Mouse (Mus musculus) liver, embryonic 12.5 days (tissue): Measurements from ENCODE around the gene Arhgap15. TPM values are rescaled to one million over a fixed set of nuclear protein-coding genes. Genes with fewer than 3 reads are reported as not detected.

Source experiments
- ATAC-seq: fragments of 200-750 bp; cut with Nextera tagmentation; 2 replicates; pipeline ENCODE4 v1.8.0; 2017; ENCODE audit warnings: moderate number of reproducible peaks, mild to moderate bottlenecking, moderate library complexity
- H3K27ac ChIP-seq: fragments of 300-500 bp; sonication (generic); 2 replicates; pipeline ENCODE4 v1.5.1; 2016; ENCODE audit warnings: mild to moderate bottlenecking
- H3K27me3 ChIP-seq: fragments of 300-500 bp; sonication (generic); replicated peaks from 2 replicates; pipeline ENCODE4 v1.6.1; 2016; ENCODE audit warnings: mild to moderate bottlenecking, moderate library complexity
- H3K36me3 ChIP-seq: fragments of 300-500 bp; sonication (generic); 2 replicates; pipeline ENCODE4 v1.6.1; 2016; ENCODE audit warnings: mild to moderate bottlenecking, moderate library complexity
- H3K4me1 ChIP-seq: fragments of 300-500 bp; sonication (generic); 2 replicates; pipeline ENCODE4 v1.6.1; 2016
- H3K4me2 ChIP-seq: fragments of 300-500 bp; sonication (generic); 2 replicates; pipeline ENCODE4 v1.6.1; 2016; ENCODE audit warnings: mild to moderate bottlenecking, moderate library complexity
- H3K4me3 ChIP-seq: fragments of 300-500 bp; sonication (generic); 2 replicates; pipeline ENCODE4 v1.5.1; 2016; ENCODE audit warnings: mild to moderate bottlenecking, moderate library complexity
- H3K9ac ChIP-seq: fragments of 300-500 bp; sonication (generic); 2 replicates; pipeline ENCODE4 v1.6.1; 2016; ENCODE audit warnings: mild to moderate bottlenecking, moderate library complexity
- H3K9me3 ChIP-seq: fragments of 300-500 bp; sonication (generic); replicated peaks from 2 replicates; pipeline ENCODE4 v1.6.1; 2016; ENCODE audit warnings: mild to moderate bottlenecking, moderate library complexity
- WGBS: fragments of 180-500 bp; shearing (Covaris S2); methylation state at CpG from one replicate; pipeline ENCODE4 v1.1.7; 2016; ENCODE audit not compliant: insufficient replicate concordance; 5-methylcytosine and 5-hydroxymethylcytosine counted together
- polyA plus RNA-seq: library from polyadenylated mRNA; unstranded; fragments of >200 nt; fragmentation: Nextera tagmentation; extraction: Ambion mirVana; gene quantifications from 2 replicates; pipeline ENCODE4 v1.2.1, GENCODE M21; 2016

Gene Arhgap15
- polyA plus RNA-seq, 1 experiment from 2014 or later, result 5.7 TPM

DNA sequence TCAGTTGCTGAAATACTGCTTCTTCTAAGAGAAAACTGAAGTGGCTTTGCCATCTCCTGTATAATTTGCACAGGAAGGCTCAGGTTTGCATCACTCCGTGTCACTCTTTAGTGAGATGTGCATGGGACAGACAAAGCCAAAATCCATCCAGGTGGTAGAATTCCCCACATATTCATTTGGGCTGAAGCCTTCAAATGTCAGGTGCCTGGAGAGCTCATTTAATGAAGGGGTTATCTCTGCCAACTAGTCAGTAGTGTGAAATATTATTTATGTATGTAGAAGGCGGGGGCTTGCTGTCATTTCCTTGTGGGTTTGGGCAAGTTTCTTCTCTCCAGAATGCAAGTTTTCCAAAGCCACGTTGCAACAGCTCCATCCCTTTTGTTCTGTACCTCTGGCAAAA lies 268.1 kb downstream of the Arhgap15 start:
- WGBS, result 62% methylated on average over 3 of the region's 3 CpGs
- H3K36me3 ChIP-seq, result no peaks in the 10 kb centered on the region
- H3K4me1 ChIP-seq, result no peaks in the 10 kb centered on the region
- H3K9ac ChIP-seq, result no peak overlapping the region
- H3K27ac ChIP-seq, result no peak overlapping the region
- ATAC-seq, result no peak
- H3K4me3 ChIP-seq, result no peak overlapping the region
- H3K27me3 ChIP-seq, result no peaks in the 10 kb centered on the region
- H3K4me2 ChIP-seq, result no peak overlapping the region
- no peaks in the 10 kb centered on the region for H3K9me3 ChIP-seq

DNA sequence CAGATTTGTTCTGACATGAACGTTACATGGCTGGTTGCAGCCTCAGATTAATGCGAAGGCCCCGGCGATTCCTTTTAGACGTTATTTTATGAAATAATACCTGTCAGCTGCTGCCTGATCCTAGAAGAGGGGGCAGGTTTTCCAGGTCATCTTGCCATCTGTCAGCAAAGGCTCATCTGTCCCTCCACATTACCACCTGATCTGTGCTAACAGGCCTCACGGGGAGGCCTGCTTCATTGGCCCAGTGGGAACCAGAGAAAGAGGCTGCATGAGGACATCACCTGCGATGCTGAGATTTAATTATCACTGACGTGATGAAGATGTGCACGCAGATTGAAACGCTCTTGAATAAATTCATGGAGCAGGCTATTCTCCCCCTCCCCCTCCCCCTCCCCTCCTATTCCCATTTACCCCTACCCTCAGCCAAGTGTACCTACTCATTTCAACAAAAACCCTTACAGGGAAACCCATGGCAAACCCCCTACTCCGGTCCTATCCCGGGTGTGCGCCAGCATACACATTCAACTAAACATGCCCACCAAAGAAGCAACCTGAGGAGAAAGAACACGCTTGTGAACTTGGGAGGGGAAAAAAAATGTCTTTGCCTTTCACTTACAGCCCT lies 268.9 kb downstream of the Arhgap15 start:
- Histone ChIP-seq H3K27me3 (no peaks in the 10 kb centered on the region), H3K9me3 (no peaks in the 10 kb centered on the region), H3K36me3 (no peaks in the 10 kb centered on the region), H3K4me2 (no peak overlapping the region), H3K4me1 (no peaks in the 10 kb centered on the region), H3K4me3 (no peak overlapping the region), H3K9ac (no peak overlapping the region), H3K27ac (no peak overlapping the region)
- 82% methylated on average over 14 of the region's 14 CpGs for WGBS
- ATAC-seq, result no peak

DNA sequence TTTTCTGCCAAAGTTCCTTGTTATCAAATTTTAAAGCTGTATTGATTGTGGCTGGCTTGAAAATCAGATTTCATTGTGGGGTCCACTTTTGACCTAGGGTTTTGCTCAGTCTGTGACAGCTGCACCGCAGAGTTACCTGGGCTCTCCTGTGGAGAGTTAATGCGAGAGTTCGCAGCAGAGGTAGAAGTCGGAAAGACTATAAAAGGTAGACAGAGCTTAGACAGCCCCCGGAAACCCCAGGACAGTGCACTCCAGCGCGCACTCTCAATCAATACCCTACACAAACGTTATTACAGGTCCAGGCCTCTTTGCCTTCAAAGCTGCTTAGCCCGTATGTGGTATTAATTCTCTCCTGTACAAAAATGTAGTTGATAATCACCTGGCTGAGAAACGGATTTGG lies 269.4 kb downstream of the Arhgap15 start:
- Histone ChIP-seq H3K4me1 (no peaks in the 10 kb centered on the region), H3K4me3 (no peak overlapping the region), H3K27ac (no peak overlapping the region), H3K9ac (no peak overlapping the region), H3K27me3 (no peaks in the 10 kb centered on the region), H3K4me2 (no peak overlapping the region), H3K9me3 (no peaks in the 10 kb centered on the region), H3K36me3 (no peaks in the 10 kb centered on the region)
- ATAC-seq, result no peak
- 81% methylated on average over 10 of the region's 10 CpGs for WGBS

DNA sequence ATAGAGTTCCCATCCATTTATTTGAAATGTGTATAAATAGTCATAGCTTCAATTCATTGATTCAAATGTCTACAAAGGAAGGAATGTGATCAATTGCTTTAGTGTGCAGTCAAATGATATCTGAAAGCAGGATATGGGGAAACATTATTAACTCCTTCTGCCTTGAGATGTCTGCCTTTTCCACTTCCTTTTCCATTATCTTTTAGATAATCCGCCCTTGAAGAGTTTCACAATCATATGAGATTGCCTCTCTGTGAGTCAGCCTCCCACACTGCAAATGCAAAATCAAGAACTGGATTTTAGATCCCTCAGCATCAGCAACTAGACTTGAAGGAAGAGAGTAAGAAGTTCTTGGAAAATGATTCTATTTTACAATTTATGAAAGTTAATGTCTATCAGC lies 276.1 kb downstream of the Arhgap15 start:
- no peaks in the 10 kb centered on the region for H3K36me3 ChIP-seq
- H3K4me1 ChIP-seq, result no peaks in the 10 kb centered on the region
- 26% methylated on average over 1 of the region's 1 CpGs for WGBS
- H3K27me3 ChIP-seq, result no peaks in the 10 kb centered on the region
- no peak overlapping the region for H3K4me2 ChIP-seq
- no peak overlapping the region for H3K9ac ChIP-seq
- H3K9me3 ChIP-seq, result no peaks in the 10 kb centered on the region
- ATAC-seq, result no peak
- H3K4me3 ChIP-seq, result no peak overlapping the region
- H3K27ac ChIP-seq, result no peak overlapping the region

DNA sequence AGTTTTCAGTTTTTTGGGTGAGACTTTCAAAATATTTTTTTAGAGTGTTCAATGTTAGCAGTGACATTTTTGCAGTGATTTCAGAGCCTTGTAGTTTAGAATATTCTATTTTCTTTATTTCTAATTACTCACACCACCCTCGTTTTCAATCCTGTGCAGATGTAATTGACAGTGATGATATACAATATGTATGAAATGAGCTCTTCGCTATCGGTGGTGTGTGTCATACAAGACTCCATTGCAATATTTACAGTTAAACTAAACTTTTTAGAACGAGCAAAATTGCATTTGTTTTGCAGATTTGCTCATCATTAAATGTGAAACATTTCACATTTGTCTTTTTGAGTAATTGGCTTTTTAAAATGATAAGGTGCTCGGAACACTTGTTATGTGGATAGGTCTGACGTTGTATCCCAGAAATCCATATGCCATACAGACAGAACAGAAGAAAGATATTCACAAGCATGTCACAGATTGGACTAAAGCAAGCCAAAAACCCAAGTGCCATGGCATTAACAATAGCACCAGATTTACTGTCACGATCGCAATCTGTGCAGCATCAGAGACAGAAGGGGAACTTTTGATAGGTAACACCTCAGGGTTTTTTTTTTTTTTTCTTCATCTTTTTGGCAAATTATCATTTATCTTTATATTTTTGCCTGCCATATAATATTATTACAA lies 280.6 kb downstream of the Arhgap15 start:
- 75% methylated on average over 8 of the region's 8 CpGs for WGBS
- Histone ChIP-seq H3K9ac (no peak overlapping the region), H3K27me3 (no peaks in the 10 kb centered on the region), H3K4me1 (no peaks in the 10 kb centered on the region), H3K36me3 (no peaks in the 10 kb centered on the region), H3K4me3 (no peak overlapping the region), H3K9me3 (no peaks in the 10 kb centered on the region), H3K4me2 (no peak overlapping the region), H3K27ac (no peak overlapping the region)
- no peak for ATAC-seq

DNA sequence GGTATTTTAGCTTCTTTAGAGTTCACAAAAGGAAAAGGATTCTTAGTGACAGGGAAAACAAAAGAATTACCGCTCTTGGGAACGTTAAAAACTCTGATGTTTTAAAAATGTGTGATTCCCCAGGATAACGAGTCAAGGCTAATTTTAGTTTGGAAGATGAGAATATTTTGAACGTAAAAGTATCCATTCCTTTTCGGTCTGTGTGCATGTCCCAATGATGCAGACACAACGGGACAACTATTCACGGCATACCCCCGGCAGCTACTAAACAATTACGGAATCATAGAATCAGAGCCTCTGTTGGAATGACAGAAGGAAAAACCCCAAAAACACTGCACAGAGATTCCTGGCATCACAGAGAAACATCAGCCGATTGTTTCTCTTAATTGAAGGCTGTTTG lies 281.2 kb downstream of the Arhgap15 start:
- Histone ChIP-seq H3K27ac (no peak overlapping the region), H3K27me3 (no peaks in the 10 kb centered on the region), H3K4me1 (no peaks in the 10 kb centered on the region), H3K9me3 (no peaks in the 10 kb centered on the region), H3K9ac (no peak overlapping the region), H3K4me2 (no peak overlapping the region), H3K4me3 (no peak overlapping the region), H3K36me3 (no peaks in the 10 kb centered on the region)
- ATAC-seq, result no peak
- WGBS, result 83% methylated on average over 10 of the region's 10 CpGs

DNA sequence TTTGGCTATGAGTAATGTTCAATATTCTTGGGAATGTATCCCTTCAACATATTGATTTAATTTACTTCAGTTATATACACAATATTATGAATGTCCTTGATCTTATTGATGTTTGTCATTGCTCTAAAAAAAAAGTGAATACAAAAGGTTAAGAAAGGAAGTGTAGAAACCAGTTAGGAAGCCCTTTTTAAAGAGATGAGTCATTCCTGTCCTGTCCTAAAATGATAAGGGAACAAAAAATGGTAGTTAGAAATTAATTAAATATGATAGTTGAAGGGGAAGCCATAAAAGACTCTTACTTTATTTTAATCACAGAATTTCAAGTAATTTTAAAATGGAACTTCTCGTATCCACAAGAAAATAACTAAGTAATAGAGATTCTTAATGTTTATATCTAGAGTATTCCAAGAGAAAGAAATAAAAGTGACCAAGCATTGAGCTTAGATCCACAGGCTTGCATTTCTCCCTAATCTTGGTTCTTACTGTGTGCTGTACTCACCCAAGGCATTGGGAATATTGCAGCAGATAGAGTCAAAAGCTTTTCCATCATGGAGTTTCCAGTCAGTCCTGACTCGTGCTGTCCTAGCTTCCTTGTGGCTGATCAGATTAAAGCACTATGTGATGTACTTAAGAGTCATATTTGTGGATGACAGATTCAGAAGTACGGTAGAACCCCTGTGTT lies 291.0 kb downstream of the Arhgap15 start:
- Histone ChIP-seq H3K4me3 (no peak overlapping the region), H3K9me3 (no peaks in the 10 kb centered on the region), H3K4me2 (no peak overlapping the region), H3K4me1 (no peaks in the 10 kb centered on the region), H3K9ac (no peak overlapping the region), H3K27ac (no peak overlapping the region), H3K27me3 (no peaks in the 10 kb centered on the region), H3K36me3 (no peaks in the 10 kb centered on the region)
- 62% methylated on average over 3 of the region's 3 CpGs for WGBS
- ATAC-seq, result no peak

DNA sequence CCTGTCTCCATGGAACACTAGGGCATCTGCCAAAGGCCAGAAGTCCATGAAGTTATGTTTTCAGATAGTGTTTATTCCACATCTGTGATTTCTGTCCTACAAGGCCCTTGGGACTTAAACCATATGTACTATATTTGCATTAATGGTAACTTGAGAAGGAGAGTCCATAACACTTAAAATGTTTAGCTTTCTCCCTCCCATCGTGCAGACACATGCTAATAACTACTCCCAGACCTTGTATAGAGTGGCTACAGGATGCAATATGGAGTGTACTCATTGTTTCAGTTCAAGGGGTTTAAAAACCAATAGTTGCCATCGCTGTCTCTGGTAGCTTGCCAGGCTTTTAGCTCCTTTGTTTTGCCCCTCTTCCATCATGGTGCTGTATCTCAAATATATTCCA lies 295.5 kb downstream of the Arhgap15 start:
- ATAC-seq, result no peak
- no peak overlapping the region for H3K4me3 ChIP-seq
- 54% methylated on average over 2 of the region's 2 CpGs for WGBS
- no peaks in the 10 kb centered on the region for H3K4me1 ChIP-seq
- H3K27ac ChIP-seq, result no peak overlapping the region
- H3K27me3 ChIP-seq, result no peaks in the 10 kb centered on the region
- H3K36me3 ChIP-seq, result no peaks in the 10 kb centered on the region
- no peak overlapping the region for H3K9ac ChIP-seq
- no peaks in the 10 kb centered on the region for H3K9me3 ChIP-seq
- H3K4me2 ChIP-seq, result no peak overlapping the region

DNA sequence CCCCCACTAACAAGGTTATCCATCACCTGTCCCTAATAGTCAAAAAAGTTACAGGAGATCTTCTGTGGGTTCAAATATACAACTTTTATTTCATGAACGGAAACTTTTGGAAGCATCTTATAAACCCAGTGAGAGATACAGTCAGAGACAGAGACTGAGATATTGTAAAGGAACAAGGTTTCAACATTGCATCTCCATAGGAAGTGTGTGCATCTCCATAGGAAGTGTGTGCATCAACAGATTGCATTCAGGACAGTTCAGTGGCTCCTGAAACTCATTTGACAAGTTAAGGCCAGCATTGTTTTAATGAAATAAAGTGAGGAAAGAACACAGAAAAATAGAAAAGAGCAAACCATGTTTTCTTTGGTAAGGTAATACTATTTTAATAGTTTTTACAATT lies 296.0 kb downstream of the Arhgap15 start:
- H3K27me3 ChIP-seq, result no peaks in the 10 kb centered on the region
- no peak overlapping the region for H3K4me2 ChIP-seq
- no peaks in the 10 kb centered on the region for H3K36me3 ChIP-seq
- H3K4me1 ChIP-seq, result no peaks in the 10 kb centered on the region
- 53% methylated on average over 1 of the region's 1 CpGs for WGBS
- H3K9me3 ChIP-seq, result no peaks in the 10 kb centered on the region
- no peak overlapping the region for H3K27ac ChIP-seq
- no peak for ATAC-seq
- no peak overlapping the region for H3K4me3 ChIP-seq
- H3K9ac ChIP-seq, result no peak overlapping the region

DNA sequence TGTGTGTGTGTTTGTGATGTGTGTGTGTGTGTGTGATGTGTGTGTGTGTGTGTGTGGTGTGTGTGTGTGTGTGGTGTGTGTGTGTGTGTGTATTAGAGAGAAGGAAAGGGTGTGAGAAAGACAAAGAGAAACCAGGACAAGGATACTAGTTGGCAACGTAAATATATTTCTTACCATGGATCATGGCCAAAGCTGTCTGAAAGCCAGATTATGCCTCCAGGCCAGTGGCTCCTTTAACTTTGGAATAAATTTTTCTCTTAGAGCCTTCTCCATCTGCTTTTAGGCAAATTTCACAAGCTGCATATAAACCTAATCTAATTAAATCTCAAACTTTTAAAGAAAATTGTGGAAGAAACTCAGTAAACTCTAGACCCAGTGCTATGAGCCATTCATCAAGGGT lies 296.6 kb downstream of the Arhgap15 start:
- H3K27me3 ChIP-seq, result no peaks in the 10 kb centered on the region
- no peaks in the 10 kb centered on the region for H3K36me3 ChIP-seq
- H3K4me2 ChIP-seq, result no peak overlapping the region
- H3K4me3 ChIP-seq, result no peak overlapping the region
- ATAC-seq, result no peak
- no peak overlapping the region for H3K9ac ChIP-seq
- no peaks in the 10 kb centered on the region for H3K4me1 ChIP-seq
- WGBS, result 85% methylated on average over 1 of the region's 1 CpGs
- H3K27ac ChIP-seq, result no peak overlapping the region
- no peaks in the 10 kb centered on the region for H3K9me3 ChIP-seq

DNA sequence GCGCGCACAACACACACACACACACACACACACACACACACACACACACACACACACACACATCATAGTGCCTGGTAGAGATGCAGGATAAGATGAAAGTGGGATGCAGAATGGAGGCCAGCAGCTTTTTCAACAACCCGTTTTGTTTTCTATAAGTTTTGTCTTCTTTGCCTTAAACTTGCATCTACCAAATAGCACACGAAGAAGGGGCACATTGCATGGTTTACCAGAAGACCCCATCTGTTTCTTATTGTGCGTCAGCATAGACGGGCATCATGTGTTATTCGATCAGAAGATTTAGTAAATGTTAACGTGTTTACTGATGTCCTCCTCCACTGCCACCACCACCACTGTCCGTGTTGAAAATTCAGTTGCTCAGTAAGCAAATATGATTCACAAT lies 311.7 kb downstream of the Arhgap15 start:
- 78% methylated on average over 9 of the region's 9 CpGs for WGBS
- H3K27ac ChIP-seq, result no peak overlapping the region
- H3K36me3 ChIP-seq, result no peaks in the 10 kb centered on the region
- no peak for ATAC-seq
- no peaks in the 10 kb centered on the region for H3K27me3 ChIP-seq
- no peak overlapping the region for H3K9ac ChIP-seq
- no peaks in the 10 kb centered on the region for H3K9me3 ChIP-seq
- H3K4me2 ChIP-seq, result no peak overlapping the region
- no peak overlapping the region for H3K4me3 ChIP-seq
- H3K4me1 ChIP-seq, result no peaks in the 10 kb centered on the region

DNA sequence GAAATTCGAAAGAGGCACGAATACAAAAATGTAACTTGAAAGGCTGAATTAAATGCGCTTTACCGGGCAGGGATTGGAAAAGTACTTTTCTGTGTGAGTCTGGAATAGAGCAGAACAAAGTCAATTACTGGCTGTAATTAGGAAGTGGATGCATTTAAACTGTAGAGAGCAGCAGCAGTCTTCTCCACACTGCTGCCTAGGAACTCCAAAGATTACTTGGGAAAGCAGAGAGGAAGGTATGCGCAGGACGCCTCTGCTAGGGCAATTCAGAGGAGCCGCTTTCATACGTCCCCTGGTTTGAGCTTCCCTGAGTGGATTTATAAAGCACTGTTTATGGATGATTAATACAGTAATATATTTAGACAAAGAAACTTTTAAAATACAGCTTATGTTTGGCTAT lies 312.1 kb downstream of the Arhgap15 start:
- Histone ChIP-seq H3K36me3 (no peaks in the 10 kb centered on the region), H3K4me3 (no peak overlapping the region), H3K27ac (no peak overlapping the region), H3K9me3 (no peaks in the 10 kb centered on the region), H3K9ac (no peak overlapping the region), H3K4me1 (no peaks in the 10 kb centered on the region), H3K27me3 (no peaks in the 10 kb centered on the region), H3K4me2 (no peak overlapping the region)
- WGBS, result 84% methylated on average over 8 of the region's 8 CpGs
- no peak for ATAC-seq
